Mouse (Mus musculus) heart, embryonic 12.5 days (tissue): ENCODE measurements around the gene Polr3g. TPM values are rescaled to one million over a fixed set of nuclear protein-coding genes. Genes with fewer than 3 reads are reported as not detected.

Source experiments
- ATAC-seq: fragments of 200-750 bp; cut with Nextera tagmentation; 2 replicates; pipeline ENCODE4 v1.8.0; 2017; ENCODE audit warnings: moderate TSS enrichment, moderate library complexity; ENCODE audit not compliant: insufficient number of reproducible peaks, low FRiP score
- H3K27ac ChIP-seq: fragments of 300-500 bp; sonication (generic); 2 replicates; pipeline ENCODE4 v1.5.1; 2016; ENCODE audit warnings: mild to moderate bottlenecking, moderate library complexity; ENCODE audit not compliant: poor library complexity, severe bottlenecking
- H3K27me3 ChIP-seq: fragments of 300-500 bp; sonication (generic); replicated peaks from 2 replicates; pipeline ENCODE4 v1.6.1; 2016; ENCODE audit warnings: mild to moderate bottlenecking, moderate library complexity
- H3K36me3 ChIP-seq: fragments of 300-500 bp; sonication (generic); 2 replicates; pipeline ENCODE4 v1.6.1; 2016; ENCODE audit warnings: mild to moderate bottlenecking, moderate library complexity
- H3K4me1 ChIP-seq: fragments of 300-500 bp; sonication (generic); replicated peaks from 2 replicates; pipeline ENCODE4 v1.6.1; 2016; ENCODE audit warnings: mild to moderate bottlenecking
- H3K4me2 ChIP-seq: fragments of 300-500 bp; sonication (generic); 2 replicates; pipeline ENCODE4 v1.6.1; 2016; ENCODE audit warnings: mild to moderate bottlenecking, moderate library complexity
- H3K4me3 ChIP-seq: fragments of 300-500 bp; sonication (generic); 2 replicates; pipeline ENCODE4 v1.5.1; 2016; ENCODE audit warnings: mild to moderate bottlenecking
- H3K9ac ChIP-seq: fragments of 300-500 bp; sonication (generic); 2 replicates; pipeline ENCODE4 v1.6.1; 2016; ENCODE audit warnings: mild to moderate bottlenecking, moderate library complexity
- H3K9me3 ChIP-seq: fragments of 300-500 bp; sonication (generic); replicated peaks from 2 replicates; pipeline ENCODE4 v1.6.1; 2016; ENCODE audit warnings: mild to moderate bottlenecking, moderate library complexity
- WGBS: fragments of 180-500 bp; shearing (Covaris S2); methylation state at CpG from one replicate; pipeline ENCODE4 v1.1.7; 2016; 5-methylcytosine and 5-hydroxymethylcytosine counted together
- polyA plus RNA-seq: library from polyadenylated mRNA; unstranded; fragments of >200 nt; fragmentation: Nextera tagmentation; extraction: Ambion mirVana; gene quantifications from 2 replicates; pipeline ENCODE4 v1.2.1, GENCODE M21; 2016

Gene Polr3g
- polyA plus RNA-seq, 1 experiment from 2014 or later: 20.7 TPM

GRCm38 (mm10) chr13:81689587-81689986 is 21.2 kb downstream of the Polr3g start:
- Histone ChIP-seq H3K4me2 (no peak overlapping the region), H3K27ac (no peak overlapping the region), H3K4me1 (peaks cover 12% of the 10 kb centered on the region), H3K27me3 (no peaks in the 10 kb centered on the region), H3K4me3 (no peak overlapping the region), H3K36me3 (peaks cover 20% of the 10 kb centered on the region), H3K9me3 (no peaks in the 10 kb centered on the region), H3K9ac (no peak overlapping the region)
- 87% methylated on average over 3 of the region's 3 CpGs for WGBS
- ATAC-seq: peak; percentile 60; the same call in 1 of the 2 replicates

- Histone ChIP-seq H3K9ac (no peak overlapping the region), H3K27ac (no peak overlapping the region), H3K9me3 (no peaks in the 10 kb centered on the region), H3K4me2 (no peak overlapping the region), H3K4me1 (peaks cover 2% of the 10 kb centered on the region; the same call in 1 of the 2 replicates), H3K4me3 (no peak overlapping the region), H3K36me3 (peaks cover 31% of the 10 kb centered on the region), H3K27me3 (no peaks in the 10 kb centered on the region)
- no peak for ATAC-seq
- 83% methylated on average over 3 of the region's 3 CpGs for WGBS
Observed at GRCm38 (mm10) chr13:81684884-81685283, 25.9 kb downstream of the Polr3g start.

- H3K27me3 ChIP-seq: no peaks in the 10 kb centered on the region
- ATAC-seq: no peak
- H3K4me1 ChIP-seq: peaks cover 2% of the 10 kb centered on the region; the same call in 1 of the 2 replicates
- H3K9ac ChIP-seq: no peak overlapping the region
- 69% methylated on average over 5 of the region's 5 CpGs for WGBS
- H3K9me3 ChIP-seq: no peaks in the 10 kb centered on the region
- no peak overlapping the region for H3K27ac ChIP-seq
- no peak overlapping the region for H3K4me3 ChIP-seq
- H3K36me3 ChIP-seq: peaks cover 31% of the 10 kb centered on the region
- H3K4me2 ChIP-seq: no peak overlapping the region
Observed at GRCm38 (mm10) chr13:81684258-81684657, 26.6 kb downstream of the Polr3g start.

- no peaks in the 10 kb centered on the region for H3K9me3 ChIP-seq
- peaks cover 32% of the 10 kb centered on the region for H3K36me3 ChIP-seq
- no peak overlapping the region for H3K4me2 ChIP-seq
- no peak for ATAC-seq
- H3K27ac ChIP-seq: no peak overlapping the region
- WGBS: 85% methylated on average over 3 of the region's 3 CpGs
- H3K4me3 ChIP-seq: no peak overlapping the region
- H3K9ac ChIP-seq: no peak overlapping the region
- peaks cover 2% of the 10 kb centered on the region; the same call in 1 of the 2 replicates for H3K4me1 ChIP-seq
- H3K27me3 ChIP-seq: no peaks in the 10 kb centered on the region
Observed at GRCm38 (mm10) chr13:81683107-81683506, 27.7 kb downstream of the Polr3g start.

GRCm38 (mm10) chr13:81675333-81675732 is 35.5 kb downstream of the Polr3g start:
- Histone ChIP-seq H3K36me3 (peaks cover 43% of the 10 kb centered on the region), H3K27ac (no peak overlapping the region), H3K4me1 (no peaks in the 10 kb centered on the region), H3K27me3 (no peaks in the 10 kb centered on the region), H3K4me3 (no peak overlapping the region), H3K4me2 (no peak overlapping the region), H3K9ac (no peak overlapping the region), H3K9me3 (no peaks in the 10 kb centered on the region)
- ATAC-seq: no peak
- 78% methylated on average over 8 of the region's 8 CpGs for WGBS

GRCm38 (mm10) chr13:81667713-81668112 is 43.1 kb downstream of the Polr3g start:
- Histone ChIP-seq H3K4me3 (no peak overlapping the region), H3K4me1 (peaks cover 5% of the 10 kb centered on the region; the same call in 1 of the 2 replicates), H3K9ac (no peak overlapping the region), H3K9me3 (no peaks in the 10 kb centered on the region), H3K4me2 (no peak overlapping the region), H3K27me3 (no peaks in the 10 kb centered on the region), H3K27ac (no peak overlapping the region), H3K36me3 (peaks cover 49% of the 10 kb centered on the region)
- WGBS: 87% methylated on average over 5 of the region's 5 CpGs
- no peak for ATAC-seq

- Histone ChIP-seq H3K4me2 (no peak overlapping the region), H3K9ac (no peak overlapping the region), H3K27ac (no peak overlapping the region), H3K36me3 (peaks cover 51% of the 10 kb centered on the region), H3K4me1 (peaks cover 10% of the 10 kb centered on the region; the same call in 1 of the 2 replicates), H3K4me3 (no peak overlapping the region), H3K27me3 (no peaks in the 10 kb centered on the region), H3K9me3 (no peaks in the 10 kb centered on the region)
- no peak for ATAC-seq
- WGBS: 83% methylated on average over 5 of the region's 5 CpGs
Observed at GRCm38 (mm10) chr13:81664331-81664698, 46.5 kb downstream of the Polr3g start.

- 84% methylated on average over 12 of the region's 12 CpGs for WGBS
- H3K4me3 ChIP-seq: no peak overlapping the region
- H3K36me3 ChIP-seq: peaks cover 46% of the 10 kb centered on the region
- H3K4me2 ChIP-seq: no peak overlapping the region
- no peak for ATAC-seq
- peaks cover 13% of the 10 kb centered on the region for H3K4me1 ChIP-seq
- no peak overlapping the region for H3K9ac ChIP-seq
- H3K9me3 ChIP-seq: no peaks in the 10 kb centered on the region
- H3K27me3 ChIP-seq: no peaks in the 10 kb centered on the region
- H3K27ac ChIP-seq: no peak overlapping the region
Observed at GRCm38 (mm10) chr13:81663566-81664330, 47.1 kb downstream of the Polr3g start.

GRCm38 (mm10) chr13:81658053-81658752 is 52.6 kb downstream of the Polr3g start:
- Histone ChIP-seq H3K27me3 (no peaks in the 10 kb centered on the region), H3K9me3 (no peaks in the 10 kb centered on the region), H3K36me3 (peaks cover 8% of the 10 kb centered on the region; the same call in 1 of the 2 replicates), H3K27ac (peak overlapping the region; percentile 84), H3K4me2 (peak overlapping the region; percentile 71), H3K9ac (peak overlapping the region; percentile 86), H3K4me3 (peak overlapping the region; percentile 78), H3K4me1 (peaks cover 9% of the 10 kb centered on the region)
- 7% methylated on average over 21 of the region's 21 CpGs for WGBS
- no peak for ATAC-seq

GRCm38 (mm10) chr13:81657351-81658052 is 53.3 kb downstream of the Polr3g start, which contains the start of gene Lysmd3:
TSS of gene Lysmd3 (plus strand) at chr13:81657663.
- H3K27me3 ChIP-seq: no peaks in the 10 kb centered on the region
- peak within 1 kb of the TSS; percentile 84 for H3K27ac ChIP-seq
- no peaks in the 10 kb centered on the region for H3K9me3 ChIP-seq
- peak; percentile 100 for ATAC-seq
- peak within 1 kb of the TSS; percentile 78 for H3K4me3 ChIP-seq
- H3K9ac ChIP-seq: peak within 1 kb of the TSS; percentile 86
- H3K36me3 ChIP-seq: peaks cover 8% of the 10 kb centered on the region; the same call in 1 of the 2 replicates
- peak within 1 kb of the TSS; percentile 71 for H3K4me2 ChIP-seq
- peaks cover 9% of the 10 kb centered on the region for H3K4me1 ChIP-seq
- under 1% methylated on average over 73 of the region's 73 CpGs for WGBS

GRCm38 (mm10) chr13:81657008-81657350 is 53.8 kb downstream of the Polr3g start:
- Histone ChIP-seq H3K4me2 (peak overlapping the region; percentile 71), H3K27ac (peak overlapping the region; percentile 84), H3K4me3 (peak overlapping the region; percentile 78), H3K9me3 (no peaks in the 10 kb centered on the region), H3K36me3 (peaks cover 8% of the 10 kb centered on the region; the same call in 1 of the 2 replicates), H3K27me3 (no peaks in the 10 kb centered on the region), H3K4me1 (peaks cover 9% of the 10 kb centered on the region), H3K9ac (peak overlapping the region; percentile 86)
- no peak; the same call in 1 of the 2 replicates for ATAC-seq
- 18% methylated on average over 5 of the region's 5 CpGs for WGBS
